Mouse (Mus musculus) cerebellum, adult 8-10 months (tissue): ENCODE data around the gene Pmepa1.

ENCODE experiments used
- DNase-seq: peaks from one replicate; pipeline ENCODE4 v3.0.0; 2022

Gene Pmepa1

GRCm38 (mm10) chr2:173184475-173185080 lies 91.8 kb downstream of the Pmepa1 start:
- no peak for DNase-seq

- peak; percentile 27 for DNase-seq
Measured at GRCm38 (mm10) chr2:173183836-173184460, 92.4 kb downstream of the Pmepa1 start.

DNA sequence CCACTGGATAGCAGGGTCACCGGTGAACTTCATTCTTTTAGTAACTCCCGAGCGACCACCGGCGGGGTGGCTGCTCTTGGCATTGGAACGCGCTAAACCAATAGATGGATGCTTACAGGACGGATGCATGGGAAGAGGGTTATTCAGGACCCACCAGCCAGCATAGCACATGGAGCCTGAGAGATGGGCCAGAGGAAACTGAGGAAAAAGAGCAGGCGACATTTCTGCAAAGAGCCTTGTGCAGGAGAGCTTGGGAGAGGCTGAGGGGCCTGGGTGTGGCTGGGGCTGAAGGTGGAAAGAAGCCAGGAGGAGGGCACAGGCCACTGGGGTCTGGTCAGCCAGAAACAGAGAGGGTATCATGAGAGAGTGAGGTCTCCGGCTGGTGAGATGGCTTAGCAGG lies 93.0 kb downstream of the Pmepa1 start:
- no peak for DNase-seq

GRCm38 (mm10) chr2:173182796-173183195 lies 93.5 kb downstream of the Pmepa1 start:
- DNase-seq, result no peak

- DNase-seq, result no peak
Measured at GRCm38 (mm10) chr2:173181901-173182300, 94.4 kb downstream of the Pmepa1 start.

GRCm38 (mm10) chr2:173181486-173181885 lies 94.8 kb downstream of the Pmepa1 start:
- DNase-seq, result no peak

DNA sequence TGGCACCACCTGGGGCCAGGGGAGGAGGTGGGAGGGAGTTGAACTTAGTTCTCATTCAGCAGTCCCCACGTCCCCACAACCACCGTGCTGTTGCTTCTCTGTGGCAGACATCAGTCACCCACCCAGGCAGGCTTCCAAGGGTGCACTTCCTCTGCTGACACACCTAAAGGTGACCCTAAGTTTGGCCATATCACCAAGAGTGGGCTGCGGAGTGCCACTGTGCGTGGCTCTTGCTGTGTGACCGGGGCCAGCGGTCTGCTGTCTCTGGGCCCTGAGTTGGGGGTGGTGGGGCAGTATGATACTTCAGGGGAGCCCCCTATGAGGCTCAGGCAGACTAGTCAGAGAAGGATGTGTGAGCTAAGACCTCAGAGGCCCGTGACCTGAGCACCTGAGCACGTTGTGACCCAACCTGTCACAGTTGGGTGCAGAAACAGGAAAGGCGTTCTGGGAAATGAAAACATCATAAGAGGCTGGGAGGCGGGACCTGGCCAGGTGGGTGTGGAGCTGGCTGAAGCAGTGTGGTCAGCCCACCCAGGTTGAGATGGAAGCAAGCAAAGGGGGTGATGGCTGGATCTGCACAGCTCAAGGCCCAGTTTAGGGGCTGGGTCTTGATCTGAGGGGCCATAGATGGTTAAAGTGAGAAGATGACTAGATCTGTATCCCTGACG lies 95.5 kb downstream of the Pmepa1 start:
- DNase-seq, result no peak

- no peak for DNase-seq
Measured at GRCm38 (mm10) chr2:173180026-173180425, 96.3 kb downstream of the Pmepa1 start.

DNA sequence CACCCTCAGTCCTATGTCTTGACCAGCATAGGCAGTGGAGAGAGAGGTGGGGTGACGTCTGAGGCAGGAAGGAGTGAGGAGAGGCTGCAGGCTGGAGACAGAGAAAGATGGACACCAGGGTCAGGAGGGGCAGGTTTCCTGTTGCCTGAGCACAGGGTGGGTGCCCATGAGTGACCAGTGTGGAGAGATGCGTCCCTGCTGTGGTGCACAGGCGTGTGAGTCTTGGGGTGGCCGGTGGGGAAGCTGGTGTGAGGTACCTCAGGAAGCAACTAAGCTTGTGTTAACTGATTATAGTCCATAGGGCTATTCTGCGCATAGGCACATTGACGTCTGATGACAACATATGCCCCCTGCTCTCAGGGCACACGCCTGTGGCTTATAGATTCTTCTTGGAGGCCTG lies 97.3 kb downstream of the Pmepa1 start:
- no peak for DNase-seq

DNA sequence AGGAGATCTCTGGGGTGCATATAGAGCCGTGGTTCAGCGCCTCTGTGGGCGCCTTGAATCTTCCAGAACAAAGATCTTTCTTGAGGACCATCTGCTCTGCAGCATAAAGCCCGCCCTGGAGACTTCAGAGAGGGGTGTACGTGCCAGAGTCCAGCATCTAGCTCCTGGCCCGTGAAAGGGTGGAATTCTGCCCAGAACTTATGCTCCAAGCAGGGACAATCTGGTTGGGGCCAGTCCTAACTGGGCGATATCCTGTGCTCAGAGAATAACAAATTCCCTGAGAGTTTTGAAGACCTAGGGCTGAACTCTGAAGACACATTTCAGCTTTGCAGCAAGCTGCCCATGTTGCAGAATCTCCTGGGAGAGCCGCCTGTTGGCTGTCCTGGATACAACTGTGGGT lies 98.4 kb downstream of the Pmepa1 start:
- DNase-seq, result no peak

GRCm38 (mm10) chr2:173177481-173177880 lies 98.9 kb downstream of the Pmepa1 start:
- no peak for DNase-seq

GRCm38 (mm10) chr2:173175703-173176102 lies 100.6 kb downstream of the Pmepa1 start:
- no peak for DNase-seq

DNA sequence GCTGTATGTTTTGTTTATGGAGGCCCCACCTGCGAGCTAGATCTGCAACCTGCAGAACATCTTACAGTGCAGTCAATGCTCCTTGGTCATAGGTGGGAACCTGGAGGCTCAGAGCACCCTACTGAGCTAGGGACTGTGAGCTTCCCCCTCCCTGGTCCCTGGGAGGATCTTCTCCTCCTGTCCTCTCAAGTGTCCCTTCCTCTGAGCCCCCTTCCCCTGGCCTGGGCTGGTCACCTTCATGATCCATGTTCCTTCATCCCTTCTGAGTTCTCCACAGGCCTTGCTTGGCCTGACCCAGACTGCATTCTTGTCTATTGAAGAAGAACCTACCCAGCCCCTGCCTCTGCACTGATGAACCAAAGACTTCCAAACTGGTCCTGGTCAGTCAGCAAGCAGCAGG lies 101.8 kb downstream of the Pmepa1 start:
- DNase-seq, result no peak
